Mouse (Mus musculus): ENCODE measurements around the gene Nfatc2.

- no peak for TF ChIP-seq CTCF (IDR thresholded peaks at IDR 0.05; ENCODE audit: extremely low read depth, insufficient read depth, insufficient read length, insufficient replicate concordance)
- no peak for TF ChIP-seq POLR2A (IDR thresholded peaks at IDR 0.05; ENCODE audit: low read depth, low read length)
Measured at GRCm38 (mm10) chr2:168563184-168563583, 38.3 kb downstream of the Nfatc2 start.

Data from spleen, adult 2 months (tissue).